Mouse (Mus musculus): ENCODE results near the gene Prl2c3. TPM values are rescaled to one million over a fixed set of nuclear protein-coding genes. Genes with fewer than 3 reads are reported as not detected.
"Not testable (repeated sequence)": the region's sequence is repeated elsewhere in the genome, so short reads cannot be mapped to it uniquely, and the experiment has no call there.

Prl2c3 gene
- 6.7 and 14.2 TPM in 2 replicates for polyA plus RNA-seq (2011; ENCODE audit: insufficient read depth, insufficient read length, low read depth, missing spikeins)

GRCm38 (mm10) chr13:12799979-12800378, at the start of gene Prl2c3:
Prl2c3 (minus strand) TSS chr13:12800079.
- H3K36me3 ChIP-seq (ENCODE audit: control insufficient read depth, insufficient read depth, low read length, poor library complexity, severe bottlenecking); H3K27me3 ChIP-seq (ENCODE audit: control insufficient read depth, insufficient read depth, low read length, poor library complexity, severe bottlenecking); H3K9ac ChIP-seq (ENCODE audit: low read depth, poor library complexity, severe bottlenecking); H3K4me1 ChIP-seq (ENCODE audit: control insufficient read depth, insufficient read depth, low read length); H3K9me3 ChIP-seq (replicated peaks; ENCODE audit: control insufficient read depth, insufficient read depth, low read length, poor library complexity, severe bottlenecking); H3K4me3 ChIP-seq (ENCODE audit: low read depth, low read length); H3K27ac ChIP-seq (ENCODE audit: insufficient read depth, low read length): not testable (repeated sequence)

GRCm38 (mm10) chr13:12848254-12848653, 48.4 kb upstream of the Prl2c3 start:
- H3K4me1 ChIP-seq (ENCODE audit: control insufficient read depth, insufficient read depth, low read length); H3K36me3 ChIP-seq (ENCODE audit: control insufficient read depth, insufficient read depth, low read length, poor library complexity, severe bottlenecking); H3K9ac ChIP-seq (ENCODE audit: low read depth, poor library complexity, severe bottlenecking); H3K27ac ChIP-seq (ENCODE audit: insufficient read depth, low read length); H3K9me3 ChIP-seq (replicated peaks; ENCODE audit: control insufficient read depth, insufficient read depth, low read length, poor library complexity, severe bottlenecking); H3K27me3 ChIP-seq (ENCODE audit: control insufficient read depth, insufficient read depth, low read length, poor library complexity, severe bottlenecking); H3K4me3 ChIP-seq (ENCODE audit: low read depth, low read length): not testable (repeated sequence)

GRCm38 (mm10) chr13:12844701-12845100, 44.8 kb upstream of the Prl2c3 start:
- H3K27me3 ChIP-seq (ENCODE audit: control insufficient read depth, insufficient read depth, low read length, poor library complexity, severe bottlenecking); H3K4me1 ChIP-seq (ENCODE audit: control insufficient read depth, insufficient read depth, low read length); H3K9me3 ChIP-seq (replicated peaks; ENCODE audit: control insufficient read depth, insufficient read depth, low read length, poor library complexity, severe bottlenecking); H3K36me3 ChIP-seq (ENCODE audit: control insufficient read depth, insufficient read depth, low read length, poor library complexity, severe bottlenecking); H3K27ac ChIP-seq (ENCODE audit: insufficient read depth, low read length); H3K4me3 ChIP-seq (ENCODE audit: low read depth, low read length); H3K9ac ChIP-seq (ENCODE audit: low read depth, poor library complexity, severe bottlenecking): not testable (repeated sequence)

- H3K9me3 ChIP-seq (replicated peaks; ENCODE audit: control insufficient read depth, insufficient read depth, low read length, poor library complexity, severe bottlenecking); H3K36me3 ChIP-seq (ENCODE audit: control insufficient read depth, insufficient read depth, low read length, poor library complexity, severe bottlenecking); H3K4me3 ChIP-seq (ENCODE audit: low read depth, low read length); H3K9ac ChIP-seq (ENCODE audit: low read depth, poor library complexity, severe bottlenecking); H3K27me3 ChIP-seq (ENCODE audit: control insufficient read depth, insufficient read depth, low read length, poor library complexity, severe bottlenecking); H3K27ac ChIP-seq (ENCODE audit: insufficient read depth, low read length); H3K4me1 ChIP-seq (ENCODE audit: control insufficient read depth, insufficient read depth, low read length): not testable (repeated sequence)
These were observed 37.7 kb upstream of the Prl2c3 start for GRCm38 (mm10) chr13:12837546-12837945.

GRCm38 (mm10) chr13:12831769-12832168, 31.9 kb upstream of the Prl2c3 start:
- peaks cover 29% of the 10 kb centered on the region for H3K9me3 ChIP-seq (replicated peaks; ENCODE audit: control insufficient read depth, insufficient read depth, low read length, poor library complexity, severe bottlenecking)
- H3K27me3 ChIP-seq (ENCODE audit: control insufficient read depth, insufficient read depth, low read length, poor library complexity, severe bottlenecking): peaks cover 1% of the 10 kb centered on the region; the same call in 1 of the 2 replicates
- no peaks in the 10 kb centered on the region for H3K4me1 ChIP-seq (ENCODE audit: control insufficient read depth, insufficient read depth, low read length)
- H3K4me3 ChIP-seq (ENCODE audit: low read depth, low read length): no peak overlapping the region
- no peak for TF ChIP-seq EP300 (IDR thresholded peaks at IDR 0.05; ENCODE audit: insufficient read depth, low read depth, low read length)
- no peak for TF ChIP-seq POLR2A (IDR thresholded peaks at IDR 0.05; ENCODE audit: insufficient read depth, low read length)
- no peak for TF ChIP-seq CTCF (IDR thresholded peaks at IDR 0.05; ENCODE audit: low read depth, low read length)
- no peak overlapping the region for H3K27ac ChIP-seq (ENCODE audit: insufficient read depth, low read length)
- no peak overlapping the region for H3K9ac ChIP-seq (ENCODE audit: low read depth, poor library complexity, severe bottlenecking)
- H3K36me3 ChIP-seq (ENCODE audit: control insufficient read depth, insufficient read depth, low read length, poor library complexity, severe bottlenecking): no peaks in the 10 kb centered on the region

- Histone ChIP-seq H3K27ac (ENCODE audit: insufficient read depth, low read length) (no peak overlapping the region), H3K9me3 (replicated peaks; ENCODE audit: control insufficient read depth, insufficient read depth, low read length, poor library complexity, severe bottlenecking) (peaks cover 38% of the 10 kb centered on the region), H3K4me1 (ENCODE audit: control insufficient read depth, insufficient read depth, low read length) (no peaks in the 10 kb centered on the region), H3K36me3 (ENCODE audit: control insufficient read depth, insufficient read depth, low read length, poor library complexity, severe bottlenecking) (no peaks in the 10 kb centered on the region), H3K27me3 (ENCODE audit: control insufficient read depth, insufficient read depth, low read length, poor library complexity, severe bottlenecking) (peaks cover 1% of the 10 kb centered on the region; the same call in 1 of the 2 replicates), H3K4me3 (ENCODE audit: low read depth, low read length) (no peak overlapping the region), H3K9ac (ENCODE audit: low read depth, poor library complexity, severe bottlenecking) (no peak overlapping the region)
- TF ChIP-seq POLR2A (IDR thresholded peaks at IDR 0.05; ENCODE audit: insufficient read depth, low read length) (no peak), CTCF (IDR thresholded peaks at IDR 0.05; ENCODE audit: low read depth, low read length) (no peak), EP300 (IDR thresholded peaks at IDR 0.05; ENCODE audit: insufficient read depth, low read depth, low read length) (no peak)
These were observed 29.2 kb upstream of the Prl2c3 start for GRCm38 (mm10) chr13:12829031-12829430.

GRCm38 (mm10) chr13:12824500-12825176, 24.8 kb upstream of the Prl2c3 start:
- not testable (repeated sequence) for H3K36me3 ChIP-seq (ENCODE audit: control insufficient read depth, insufficient read depth, low read length, poor library complexity, severe bottlenecking); H3K4me3 ChIP-seq (ENCODE audit: low read depth, low read length); H3K27me3 ChIP-seq (ENCODE audit: control insufficient read depth, insufficient read depth, low read length, poor library complexity, severe bottlenecking); H3K27ac ChIP-seq (ENCODE audit: insufficient read depth, low read length); H3K9ac ChIP-seq (ENCODE audit: low read depth, poor library complexity, severe bottlenecking); H3K4me1 ChIP-seq (ENCODE audit: control insufficient read depth, insufficient read depth, low read length)
- peaks cover 23% of the 10 kb centered on the region for H3K9me3 ChIP-seq (replicated peaks; ENCODE audit: control insufficient read depth, insufficient read depth, low read length, poor library complexity, severe bottlenecking)

- not testable (repeated sequence) for H3K4me3 ChIP-seq (ENCODE audit: low read depth, low read length); H3K9me3 ChIP-seq (replicated peaks; ENCODE audit: control insufficient read depth, insufficient read depth, low read length, poor library complexity, severe bottlenecking); H3K36me3 ChIP-seq (ENCODE audit: control insufficient read depth, insufficient read depth, low read length, poor library complexity, severe bottlenecking); H3K9ac ChIP-seq (ENCODE audit: low read depth, poor library complexity, severe bottlenecking); H3K27ac ChIP-seq (ENCODE audit: insufficient read depth, low read length); H3K4me1 ChIP-seq (ENCODE audit: control insufficient read depth, insufficient read depth, low read length); H3K27me3 ChIP-seq (ENCODE audit: control insufficient read depth, insufficient read depth, low read length, poor library complexity, severe bottlenecking)
These were observed 14.0 kb upstream of the Prl2c3 start for GRCm38 (mm10) chr13:12813734-12814424.
